Comparison of ENCODE assay signal across 9 mouse cellular contexts in the genomic region with DNA sequence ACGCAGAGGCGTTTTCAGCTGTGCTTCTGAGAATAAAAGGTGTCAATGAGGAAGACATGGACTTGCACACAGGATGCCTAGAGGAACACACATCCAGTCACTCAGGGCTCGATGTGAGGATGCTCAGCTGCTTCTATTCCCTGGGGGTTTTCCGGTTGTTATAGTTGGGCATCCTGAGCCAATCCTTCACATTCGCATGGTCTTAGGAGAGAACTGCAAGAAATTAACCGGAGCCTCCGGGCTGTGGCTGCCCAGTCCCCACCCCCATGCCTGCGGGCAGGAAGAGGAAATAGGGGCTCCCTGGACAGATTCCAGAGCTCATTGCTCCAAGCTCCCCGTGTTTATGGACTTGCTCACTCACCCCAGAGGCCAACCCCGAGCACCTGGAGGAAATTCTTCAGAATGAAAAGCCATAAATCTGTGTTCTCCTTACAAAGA.
DNase-seq lines count a peak whose midpoint lies in the region; ATAC-seq and TF ChIP-seq lines count a peak whose summit lies in the region.
"Had no signal": no experiment of that assay in that cellular context is flagged by ENCODE, and none has a peak within 500 bp of the region (broad histone marks: within the 10 kb centered on the region; RNA-seq: fewer than 3 reads in every experiment).

No protein-coding gene starts in this region.

- H3ac ChIP-seq in myocyte (ENCODE audit: control insufficient read depth, insufficient read length) = no peak overlapping the region

- no peak for TF ChIP-seq POLR2A in spleen, adult 2 months (IDR thresholded peaks at IDR 0.05; ENCODE audit: low read depth, low read length)
- no peak for TF ChIP-seq POLR2A in liver, adult 2 months (IDR thresholded peaks at IDR 0.05; ENCODE audit: extremely low read depth, insufficient read depth, low read length)
- peak; percentile 13 for TF ChIP-seq POLR2A in myocyte (IDR thresholded peaks at IDR 0.05; ENCODE audit: insufficient read length, low read depth)

- H3K9me3 ChIP-seq in forebrain, embryonic 15.5 days = no peaks in the 10 kb centered on the region
- no peaks in the 10 kb centered on the region for H3K9me3 ChIP-seq in hindbrain, embryonic 16.5 days (ENCODE audit: control insufficient read depth, low read length)

- peaks cover 15% of the 10 kb centered on the region for H3K4me1 ChIP-seq in spleen, adult 2 months (ENCODE audit: control insufficient read depth, insufficient read depth, insufficient read length)
- peaks cover 90% of the 10 kb centered on the region for H3K4me1 ChIP-seq in forebrain, embryonic 15.5 days
- peaks cover 93% of the 10 kb centered on the region for H3K4me1 ChIP-seq in hindbrain, embryonic 16.5 days (ENCODE audit: control insufficient read depth, insufficient read depth, low read depth, low read length)
- H3K4me1 ChIP-seq in liver, adult 2 months (ENCODE audit: control insufficient read depth, insufficient read depth, low read length) = peaks cover 4% of the 10 kb centered on the region

- under 1% methylated on average over 10 of the region's 10 CpGs for WGBS in spleen, adult 2 months
- 24% methylated on average over 10 of the region's 10 CpGs for WGBS in forebrain, embryonic 15.5 days
- 11% methylated on average over 10 of the region's 10 CpGs for WGBS in hindbrain, embryonic 16.5 days
- 66% methylated on average over 10 of the region's 10 CpGs for WGBS in liver, adult 2 months

- peak overlapping the region; percentile 45; the same call in 1 of the 2 replicates for H3K4me3 ChIP-seq in spleen, adult 2 months (ENCODE audit: extremely low read depth, insufficient read depth, insufficient read length)
- no peak overlapping the region for H3K4me3 ChIP-seq in forebrain, embryonic 15.5 days
- H3K4me3 ChIP-seq in hindbrain, embryonic 16.5 days (ENCODE audit: low read length) = no peak overlapping the region
- H3K4me3 ChIP-seq in liver, adult 2 months (ENCODE audit: insufficient read depth, low read depth, low read length) = no peak overlapping the region
- H3K4me3 ChIP-seq in myocyte = peak overlapping the region; percentile 5

- H3K27ac ChIP-seq in spleen, adult 2 months (ENCODE audit: insufficient read depth, low read length) = peak overlapping the region; percentile 94
- peak overlapping the region; percentile 75 for H3K27ac ChIP-seq in forebrain, embryonic 15.5 days (replicated peaks)
- H3K27ac ChIP-seq in hindbrain, embryonic 16.5 days (ENCODE audit: low read depth, low read length) = peak overlapping the region; percentile 74
- peak overlapping the region; percentile 68 for H3K27ac ChIP-seq in liver, adult 2 months (replicated peaks; ENCODE audit: insufficient read depth, low read depth, low read length)

- no peak for ATAC-seq in forebrain, embryonic 15.5 days (replicated peaks)
- no peak for ATAC-seq in hindbrain, embryonic 16.5 days
- ATAC-seq in megakaryocyte-erythroid progenitor cell, adult 5-6 weeks (replicated peaks; ENCODE audit: low FRiP score, low TSS enrichment, poor library complexity, severe bottlenecking) = no peak
- ATAC-seq: Patski had no signal

- no peaks in the 10 kb centered on the region for H3K36me3 ChIP-seq in spleen, adult 2 months (ENCODE audit: control insufficient read depth, insufficient read depth, low read length)
- no peaks in the 10 kb centered on the region for H3K36me3 ChIP-seq in forebrain, embryonic 15.5 days
- H3K36me3 ChIP-seq in hindbrain, embryonic 16.5 days (ENCODE audit: control insufficient read depth, insufficient read depth, low read length) = no peaks in the 10 kb centered on the region
- no peaks in the 10 kb centered on the region for H3K36me3 ChIP-seq in liver, adult 2 months (ENCODE audit: control insufficient read depth, insufficient read depth, low read length)
- H3K36me3 ChIP-seq in myocyte (ENCODE audit: control insufficient read depth, insufficient read depth) = peaks cover 26% of the 10 kb centered on the region

- H3K9ac ChIP-seq in forebrain, embryonic 15.5 days (replicated peaks) = no peak overlapping the region
- H3K9ac ChIP-seq in hindbrain, embryonic 16.5 days (ENCODE audit: low read depth, low read length) = peak overlapping the region; percentile 33; the same call in 1 of the 2 replicates
- no peak overlapping the region for H3K9ac ChIP-seq in liver, adult 2 months (ENCODE audit: low read depth, low read length)

- no peak for TF ChIP-seq CTCF in spleen, adult 2 months (IDR thresholded peaks at IDR 0.05; ENCODE audit: extremely low read depth, insufficient read depth, insufficient read length, insufficient replicate concordance)
- no peak for TF ChIP-seq CTCF in liver, adult 2 months (IDR thresholded peaks at IDR 0.05; ENCODE audit: low read depth, low read length)

- peak overlapping the region; percentile 22; the same call in 1 of the 2 replicates for H3K4me2 ChIP-seq in forebrain, embryonic 15.5 days (replicated peaks)
- H3K4me2 ChIP-seq in hindbrain, embryonic 16.5 days (ENCODE audit: low read length) = peak overlapping the region; percentile 32
- peak overlapping the region; percentile 92 for H3K4me2 ChIP-seq in myocyte (ENCODE audit: low read depth)

- no peaks in the 10 kb centered on the region for H3K27me3 ChIP-seq in spleen, adult 2 months (ENCODE audit: control insufficient read depth, insufficient read depth, low read length)
- H3K27me3 ChIP-seq in forebrain, embryonic 15.5 days = no peaks in the 10 kb centered on the region
- no peaks in the 10 kb centered on the region for H3K27me3 ChIP-seq in hindbrain, embryonic 16.5 days (replicated peaks; ENCODE audit: control insufficient read depth, insufficient read depth, low read length)
- no peaks in the 10 kb centered on the region for H3K27me3 ChIP-seq in liver, adult 2 months (ENCODE audit: control insufficient read depth, insufficient read depth, low read length)
- H3K27me3 ChIP-seq in myocyte (ENCODE audit: control insufficient read depth, insufficient read depth, insufficient read length) = no peaks in the 10 kb centered on the region
- H3K27me3 ChIP-seq: Patski had no signal

- no peaks in the 10 kb centered on the region for H3K79me2 ChIP-seq in liver, adult 2 months (ENCODE audit: control insufficient read depth, insufficient read depth, low read length)
- H3K79me2 ChIP-seq in myocyte (ENCODE audit: control insufficient read depth, insufficient read depth) = no peaks in the 10 kb centered on the region

- DNase-seq in spleen, adult 2 months (ENCODE audit: low read depth in 1 of 2, low spot score in 2 of 2) = peak in 1 of 2 experiments; percentile 45
- DNase-seq in spleen, postnatal 10 days (ENCODE audit: low spot score in 2 of 2) = no peak
- DNase-seq in liver, adult 2 months (ENCODE audit: extremely low read depth, low read depth, low spot score) = no peak
- no peak for DNase-seq in right cerebral cortex, postnatal 4 days

TF ChIP-seq in myocyte, 11 proteins besides CTCF, POLR2A, EP300 and RAD21:
- TF ChIP-seq REST (IDR thresholded peaks at IDR 0.05; ENCODE audit: insufficient read depth, insufficient read length) (no peak), E2F4 (IDR thresholded peaks at IDR 0.05; ENCODE audit: insufficient read depth) (no peak), TCF3 (IDR thresholded peaks at IDR 0.05; ENCODE audit: insufficient read length, low read depth) (no peak), TCF12 (IDR thresholded peaks at IDR 0.05; ENCODE audit: insufficient read depth, poor library complexity, severe bottlenecking) (no peak), MYOG (IDR thresholded peaks at IDR 0.05; ENCODE audit: control insufficient read depth in 1 of 3, insufficient read depth in 1 of 3, insufficient read length in 2 of 3, low read depth in 2 of 3) (no peak), POLR2AphosphoS2 (IDR thresholded peaks at IDR 0.05; ENCODE audit: insufficient read length, low read depth) (no peak), MAX (IDR thresholded peaks at IDR 0.05; ENCODE audit: low read depth) (no peak), CEBPB (IDR thresholded peaks at IDR 0.05; ENCODE audit: insufficient read depth, poor library complexity, severe bottlenecking) (no peak), MYOD1 (IDR thresholded peaks at IDR 0.05; ENCODE audit: control insufficient read depth in 1 of 3, insufficient read length in 2 of 3, low read depth in 2 of 3) (peak in 1 of 3 experiments; percentile 3)

Comparison
In these comparisons a context has a peak if more than half of its experiments do, and no peak if none do; other contexts are left out.
1. H3K4me3 ChIP-seq: peak in spleen, adult 2 months (single experiment) and myocyte (single experiment); none in forebrain, embryonic 15.5 days (single experiment), hindbrain, embryonic 16.5 days (single experiment) and liver, adult 2 months (single experiment).
2. H3K4me2 ChIP-seq: peak in every context shown above with its lines; median percentile 92 in myocyte; 32 in hindbrain, embryonic 16.5 days; 22 in forebrain, embryonic 15.5 days.
3. Peak in every context shown above with its lines, with median percentiles within 50 percentile points of each other: H3K27ac ChIP-seq.